Mouse (Mus musculus): ENCODE measurements around the gene Tjp3. TPM values are rescaled to one million over a fixed set of nuclear protein-coding genes. Genes with fewer than 3 reads are reported as not detected.

The Tjp3 gene
- polyA plus RNA-seq, 1 experiment: 8.1 TPM

DNA sequence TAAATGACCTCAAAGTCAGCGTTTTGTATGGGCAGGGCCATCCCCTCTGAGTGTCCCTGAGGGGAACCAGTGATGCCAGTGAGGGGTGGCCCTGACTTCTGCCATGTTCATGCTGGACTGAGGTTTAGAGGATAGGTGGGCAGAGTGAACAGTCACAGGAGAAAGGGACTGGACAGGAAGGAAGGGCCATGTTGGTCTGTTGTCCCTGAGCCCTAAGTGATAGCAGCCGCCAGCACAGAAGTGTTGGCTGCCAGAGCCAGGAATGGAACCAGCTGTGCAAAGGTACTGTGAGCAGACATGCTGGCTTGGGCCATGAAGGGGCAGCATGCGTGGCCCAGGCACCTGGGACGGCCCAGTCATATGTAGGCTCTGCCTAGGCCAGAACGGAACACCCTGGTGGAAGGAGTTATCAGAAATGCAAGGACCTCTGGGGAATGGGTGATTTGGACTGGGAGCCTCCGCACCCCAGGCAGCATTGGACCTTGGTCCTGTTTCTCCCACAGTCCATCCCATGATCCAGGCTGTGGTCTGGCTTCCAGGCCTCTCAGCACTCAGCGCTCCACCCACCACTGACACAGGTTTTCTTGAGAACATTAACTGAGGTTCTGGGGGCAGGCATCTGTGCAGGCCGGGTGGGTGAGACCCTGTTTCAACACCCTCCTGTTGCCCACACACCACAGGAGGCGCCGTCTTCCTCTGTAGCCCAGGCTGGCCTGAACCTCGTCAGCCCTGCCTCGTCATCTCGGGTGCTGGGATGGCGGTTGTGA, 8.4 kb upstream of the Tjp3 start:
- TF ChIP-seq CTCF (IDR thresholded peaks at IDR 0.05; ENCODE audit: extremely low read depth, insufficient read depth, insufficient read length, insufficient replicate concordance): no peak
- TF ChIP-seq POLR2A (IDR thresholded peaks at IDR 0.05; ENCODE audit: low read depth, low read length): no peak
- no peaks in the 10 kb centered on the region for H3K36me3 ChIP-seq (ENCODE audit: control insufficient read depth, insufficient read depth, low read length)
- peaks cover 92% of the 10 kb centered on the region for H3K4me1 ChIP-seq (ENCODE audit: control insufficient read depth, insufficient read depth, insufficient read length)
- 78% methylated on average over 14 of the region's 14 CpGs for WGBS
- DNase-seq (ENCODE audit: low read depth in 1 of 2, low spot score in 2 of 2): no peak
- H3K4me3 ChIP-seq (ENCODE audit: extremely low read depth, insufficient read depth, insufficient read length): no peak overlapping the region
- H3K27me3 ChIP-seq (ENCODE audit: control insufficient read depth, insufficient read depth, low read length): no peaks in the 10 kb centered on the region
- H3K27ac ChIP-seq (ENCODE audit: insufficient read depth, low read length): peak overlapping the region; percentile 93

GRCm38 (mm10) chr10:81298369-81299100, 7.2 kb upstream of the Tjp3 start:
- Histone ChIP-seq H3K27ac (ENCODE audit: insufficient read depth, low read length) (peak overlapping the region; percentile 93), H3K4me3 (ENCODE audit: extremely low read depth, insufficient read depth, insufficient read length) (no peak overlapping the region; the same call in 1 of the 2 replicates), H3K4me1 (ENCODE audit: control insufficient read depth, insufficient read depth, insufficient read length) (peaks cover 94% of the 10 kb centered on the region), H3K27me3 (ENCODE audit: control insufficient read depth, insufficient read depth, low read length) (no peaks in the 10 kb centered on the region), H3K36me3 (ENCODE audit: control insufficient read depth, insufficient read depth, low read length) (no peaks in the 10 kb centered on the region)
- TF ChIP-seq CTCF (IDR thresholded peaks at IDR 0.05; ENCODE audit: extremely low read depth, insufficient read depth, insufficient read length, insufficient replicate concordance) (no peak), POLR2A (IDR thresholded peaks at IDR 0.05; ENCODE audit: low read depth, low read length) (no peak)
- WGBS: 26% methylated on average over 17 of the region's 17 CpGs
- DNase-seq (ENCODE audit: low read depth in 1 of 2, low spot score in 2 of 2): peak in 1 of 2 experiments; percentile 74

- peak overlapping the region; percentile 4; the same call in 1 of the 2 replicates for H3K4me3 ChIP-seq (ENCODE audit: extremely low read depth, insufficient read depth, insufficient read length)
- H3K4me1 ChIP-seq (ENCODE audit: control insufficient read depth, insufficient read depth, insufficient read length): peaks cover 88% of the 10 kb centered on the region
Measured at GRCm38 (mm10) chr10:81297845-81298244, 6.5 kb upstream of the Tjp3 start.

DNA sequence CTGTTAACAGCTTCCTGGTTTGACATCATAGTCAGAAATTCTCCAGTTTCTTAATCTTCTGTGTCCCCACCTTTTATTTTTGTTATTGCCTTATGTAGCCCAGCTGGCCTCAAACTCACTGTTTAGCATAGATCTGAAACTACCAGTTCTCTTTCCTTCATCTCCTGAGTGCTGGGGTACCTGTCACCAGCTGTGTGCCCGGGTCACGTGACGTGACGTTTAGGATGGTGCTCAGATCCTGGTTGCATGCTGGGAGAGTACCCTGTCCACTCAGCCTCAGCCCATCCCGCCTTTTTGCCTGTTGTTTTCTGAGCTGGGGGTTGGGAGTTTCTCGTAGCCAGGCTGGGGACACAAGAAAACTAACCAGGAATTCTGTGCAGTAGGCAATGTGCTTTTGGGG, 5.9 kb upstream of the Tjp3 start:
- no peaks in the 10 kb centered on the region for H3K27me3 ChIP-seq (ENCODE audit: control insufficient read depth, insufficient read depth, low read length)
- peaks cover 82% of the 10 kb centered on the region for H3K4me1 ChIP-seq (ENCODE audit: control insufficient read depth, insufficient read depth, insufficient read length)
- 17% methylated on average over 6 of the region's 6 CpGs for WGBS
- H3K36me3 ChIP-seq (ENCODE audit: control insufficient read depth, insufficient read depth, low read length): no peaks in the 10 kb centered on the region
- peak overlapping the region; percentile 93 for H3K27ac ChIP-seq (ENCODE audit: insufficient read depth, low read length)
- DNase-seq (ENCODE audit: low read depth in 1 of 2, low spot score in 2 of 2): peak in 1 of 2 experiments; percentile 53
- TF ChIP-seq CTCF (IDR thresholded peaks at IDR 0.05; ENCODE audit: extremely low read depth, insufficient read depth, insufficient read length, insufficient replicate concordance) (no peak), POLR2A (IDR thresholded peaks at IDR 0.05; ENCODE audit: low read depth, low read length) (no peak)
- no peak overlapping the region for H3K4me3 ChIP-seq (ENCODE audit: extremely low read depth, insufficient read depth, insufficient read length)

More at GRCm38 (mm10) chr10:81297845-81298244, 6.5 kb upstream of the Tjp3 start:
- WGBS: 2% methylated on average over 9 of the region's 10 CpGs
- TF ChIP-seq CTCF (IDR thresholded peaks at IDR 0.05; ENCODE audit: extremely low read depth, insufficient read depth, insufficient read length, insufficient replicate concordance) (no peak), POLR2A (IDR thresholded peaks at IDR 0.05; ENCODE audit: low read depth, low read length) (no peak)
- Histone ChIP-seq H3K36me3 (ENCODE audit: control insufficient read depth, insufficient read depth, low read length) (no peaks in the 10 kb centered on the region), H3K27me3 (ENCODE audit: control insufficient read depth, insufficient read depth, low read length) (no peaks in the 10 kb centered on the region), H3K27ac (ENCODE audit: insufficient read depth, low read length) (peak overlapping the region; percentile 93)
- peak in 1 of 2 experiments; percentile 72 for DNase-seq (ENCODE audit: low read depth in 1 of 2, low spot score in 2 of 2)

DNA sequence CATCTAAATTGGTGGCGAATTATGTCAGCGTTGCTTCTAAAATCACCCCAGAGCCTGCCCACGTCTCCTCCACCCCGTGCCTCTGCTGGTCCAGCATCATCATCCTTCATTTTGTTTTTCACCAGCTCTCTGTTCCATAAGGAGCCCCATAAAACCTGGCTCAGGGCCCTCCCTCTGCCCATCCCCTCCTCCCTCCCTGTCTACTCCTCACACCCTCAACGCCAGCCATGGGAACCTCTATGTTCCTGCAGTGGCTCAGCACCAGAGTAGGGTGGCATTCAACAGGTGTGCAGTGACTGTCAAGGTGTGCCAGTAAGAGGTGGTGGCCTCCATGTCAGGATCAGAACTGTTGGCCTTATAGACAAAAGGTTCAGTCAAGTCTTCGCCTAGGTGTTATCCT, 3.8 kb upstream of the Tjp3 start:
- Histone ChIP-seq H3K4me3 (ENCODE audit: extremely low read depth, insufficient read depth, insufficient read length) (no peak overlapping the region), H3K27ac (ENCODE audit: insufficient read depth, low read length) (no peak overlapping the region), H3K27me3 (ENCODE audit: control insufficient read depth, insufficient read depth, low read length) (no peaks in the 10 kb centered on the region), H3K36me3 (ENCODE audit: control insufficient read depth, insufficient read depth, low read length) (no peaks in the 10 kb centered on the region), H3K4me1 (ENCODE audit: control insufficient read depth, insufficient read depth, insufficient read length) (peaks cover 73% of the 10 kb centered on the region)
- TF ChIP-seq CTCF (IDR thresholded peaks at IDR 0.05; ENCODE audit: extremely low read depth, insufficient read depth, insufficient read length, insufficient replicate concordance) (no peak), POLR2A (IDR thresholded peaks at IDR 0.05; ENCODE audit: low read depth, low read length) (no peak)
- WGBS: 90% methylated on average over 6 of the region's 6 CpGs
- DNase-seq (ENCODE audit: low read depth in 1 of 2, low spot score in 2 of 2): no peak

- Histone ChIP-seq H3K36me3 (ENCODE audit: control insufficient read depth, insufficient read depth, low read length) (no peaks in the 10 kb centered on the region), H3K4me3 (ENCODE audit: extremely low read depth, insufficient read depth, insufficient read length) (no peak overlapping the region), H3K27me3 (ENCODE audit: control insufficient read depth, insufficient read depth, low read length) (no peaks in the 10 kb centered on the region), H3K27ac (ENCODE audit: insufficient read depth, low read length) (no peak overlapping the region), H3K4me1 (ENCODE audit: control insufficient read depth, insufficient read depth, insufficient read length) (peaks cover 66% of the 10 kb centered on the region)
- no peak for TF ChIP-seq CTCF (IDR thresholded peaks at IDR 0.05; ENCODE audit: extremely low read depth, insufficient read depth, insufficient read length, insufficient replicate concordance)
- no peak for TF ChIP-seq POLR2A (IDR thresholded peaks at IDR 0.05; ENCODE audit: low read depth, low read length)
- 32% methylated on average over 8 of the region's 8 CpGs for WGBS
- DNase-seq (ENCODE audit: low read depth in 1 of 2, low spot score in 2 of 2): no peak
Measured at GRCm38 (mm10) chr10:81294442-81294841, 3.1 kb upstream of the Tjp3 start.

All from spleen, adult 2 months (tissue).